ENCODE assay signal across 8 mouse cellular contexts in the genomic region with DNA sequence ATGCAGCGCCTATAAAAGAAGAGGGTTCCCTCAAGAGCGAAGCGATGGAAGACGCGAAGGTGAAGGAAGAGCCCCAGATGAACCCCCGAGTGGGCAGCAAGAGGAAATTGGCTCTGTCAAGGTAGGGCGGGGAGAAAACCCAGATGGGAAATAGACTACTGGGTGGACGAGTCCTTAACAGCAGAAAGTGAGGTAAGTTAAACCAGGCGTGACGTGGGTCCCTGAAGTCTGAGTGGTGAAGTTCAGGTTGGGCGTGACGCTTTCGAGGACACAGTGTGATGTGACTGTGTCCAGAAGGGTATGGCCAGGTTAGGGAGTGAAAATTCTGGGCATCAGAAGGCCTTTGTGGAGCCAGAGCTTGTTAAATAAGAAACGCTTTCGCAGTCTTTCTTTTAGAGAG. TPM values are rescaled to one million over a fixed set of nuclear protein-coding genes. Genes with fewer than 3 reads are reported as not detected.
DNase-seq lines count a peak whose midpoint lies in the region; ATAC-seq and TF ChIP-seq lines count a peak whose summit lies in the region.

No protein-coding gene starts in this region.

- no peaks in the 10 kb centered on the region for H3K27me3 ChIP-seq in lung, embryonic 15.5 days
- no peaks in the 10 kb centered on the region for H3K27me3 ChIP-seq in embryonic facial prominence, embryonic 14.5 days (replicated peaks; ENCODE audit: control insufficient read depth, insufficient read depth, low read length)
- H3K27me3 ChIP-seq in intestine, postnatal 0 days (replicated peaks; ENCODE audit: control insufficient read depth, insufficient read depth, low read length) = no peaks in the 10 kb centered on the region
- no peaks in the 10 kb centered on the region for H3K27me3 ChIP-seq in neural tube, embryonic 15.5 days (replicated peaks)

- 26% methylated on average over 15 of the region's 15 CpGs for WGBS in lung, embryonic 15.5 days
- WGBS in embryonic facial prominence, embryonic 14.5 days = 30% methylated on average over 15 of the region's 15 CpGs
- 27% methylated on average over 15 of the region's 15 CpGs for WGBS in intestine, postnatal 0 days
- 35% methylated on average over 15 of the region's 15 CpGs for WGBS in neural tube, embryonic 15.5 days

- peak overlapping the region; percentile 88 for H3K4me3 ChIP-seq in lung, embryonic 15.5 days
- peak overlapping the region; percentile 73 for H3K4me3 ChIP-seq in embryonic facial prominence, embryonic 14.5 days (ENCODE audit: low read depth, low read length)
- H3K4me3 ChIP-seq in intestine, postnatal 0 days (ENCODE audit: low read depth, low read length) = peak overlapping the region; percentile 78
- H3K4me3 ChIP-seq in neural tube, embryonic 15.5 days (replicated peaks) = peak overlapping the region; percentile 94

- H3K4me1 ChIP-seq in lung, embryonic 15.5 days = peaks cover 9% of the 10 kb centered on the region
- H3K4me1 ChIP-seq in embryonic facial prominence, embryonic 14.5 days (ENCODE audit: control insufficient read depth, insufficient read depth, low read length) = peaks cover 9% of the 10 kb centered on the region; the same call in 1 of the 2 replicates
- H3K4me1 ChIP-seq in intestine, postnatal 0 days (replicated peaks; ENCODE audit: control insufficient read depth, insufficient read depth, low read length) = no peaks in the 10 kb centered on the region
- peaks cover 19% of the 10 kb centered on the region for H3K4me1 ChIP-seq in neural tube, embryonic 15.5 days

- peak overlapping the region; percentile 74 for H3K9ac ChIP-seq in lung, embryonic 15.5 days
- peak overlapping the region; percentile 77 for H3K9ac ChIP-seq in embryonic facial prominence, embryonic 14.5 days (ENCODE audit: low read depth, low read length)
- H3K9ac ChIP-seq in intestine, postnatal 0 days (ENCODE audit: low read depth, low read length) = peak overlapping the region; percentile 53
- peak overlapping the region; percentile 67 for H3K9ac ChIP-seq in neural tube, embryonic 15.5 days (replicated peaks)

- no peak overlapping the region for H3K27ac ChIP-seq in lung, embryonic 15.5 days
- no peak overlapping the region for H3K27ac ChIP-seq in embryonic facial prominence, embryonic 14.5 days (replicated peaks; ENCODE audit: low read depth, low read length)
- no peak overlapping the region for H3K27ac ChIP-seq in intestine, postnatal 0 days (ENCODE audit: low read depth, low read length)
- H3K27ac ChIP-seq in neural tube, embryonic 15.5 days (replicated peaks) = no peak overlapping the region

- no peak for ATAC-seq in lung, embryonic 15.5 days (ENCODE audit: borderline replicate concordance, extremely low read depth, low FRiP score, low TSS enrichment)
- no peak for ATAC-seq in embryonic facial prominence, embryonic 14.5 days (ENCODE audit: low read depth)
- no peak for ATAC-seq in intestine, postnatal 0 days
- peak; percentile 16; the same call in 1 of the 2 replicates for ATAC-seq in neural tube, embryonic 15.5 days (ENCODE audit: low FRiP score)
- ATAC-seq in monocyte, adult 5-6 weeks (replicated peaks; ENCODE audit: insufficient number of reproducible peaks, low FRiP score, low TSS enrichment, poor library complexity, severe bottlenecking) = no peak

- no peaks in the 10 kb centered on the region for H3K9me3 ChIP-seq in lung, embryonic 15.5 days
- no peaks in the 10 kb centered on the region for H3K9me3 ChIP-seq in embryonic facial prominence, embryonic 14.5 days (ENCODE audit: control insufficient read depth, low read length)
- no peaks in the 10 kb centered on the region for H3K9me3 ChIP-seq in intestine, postnatal 0 days (ENCODE audit: control insufficient read depth)
- H3K9me3 ChIP-seq in neural tube, embryonic 15.5 days (replicated peaks) = no peaks in the 10 kb centered on the region

- TF ChIP-seq CTCF in intestine, postnatal 0 days (IDR thresholded peaks at IDR 0.05; ENCODE audit: low read depth) = no peak

- H3K36me3 ChIP-seq in lung, embryonic 15.5 days = peaks cover 25% of the 10 kb centered on the region
- H3K36me3 ChIP-seq in embryonic facial prominence, embryonic 14.5 days (ENCODE audit: control insufficient read depth, insufficient read depth, low read length) = peaks cover 40% of the 10 kb centered on the region
- peaks cover 21% of the 10 kb centered on the region for H3K36me3 ChIP-seq in intestine, postnatal 0 days (ENCODE audit: control insufficient read depth, insufficient read depth)
- H3K36me3 ChIP-seq in neural tube, embryonic 15.5 days = peaks cover 24% of the 10 kb centered on the region

- peak overlapping the region; percentile 73 for H3K4me2 ChIP-seq in lung, embryonic 15.5 days
- peak overlapping the region; percentile 71 for H3K4me2 ChIP-seq in embryonic facial prominence, embryonic 14.5 days (ENCODE audit: low read depth, low read length)
- H3K4me2 ChIP-seq in intestine, postnatal 0 days (replicated peaks; ENCODE audit: low read depth) = peak overlapping the region; percentile 81
- peak overlapping the region; percentile 88 for H3K4me2 ChIP-seq in neural tube, embryonic 15.5 days

- DNase-seq in lung, postnatal 4 days = no peak
- no peak for DNase-seq in embryonic facial prominence, embryonic 14.5 days (ENCODE audit: low spot score)
- no peak for DNase-seq in embryo, embryonic 11 days
- DNase-seq in urinary bladder, adult 2 months (ENCODE audit: low spot score) = no peak

RNA-seq across cellular contexts. Expression of gene Znhit6, which starts 0.9 kb away (rescaled TPM):
- 30.2 and 32.1 TPM in 2 replicates for polyA plus RNA-seq in lung, embryonic 15.5 days (2015; fragmentation: Nextera tagmentation; extraction: Ambion mirVana)
- polyA plus RNA-seq in embryonic facial prominence, embryonic 14.5 days (2014; fragmentation: Nextera tagmentation; extraction: Ambion mirVana) = 27.9 and 32.5 TPM in 2 replicates
- 13.1 and 15.9 TPM in 2 replicates for polyA plus RNA-seq in intestine, postnatal 0 days (2015; fragmentation: Nextera tagmentation; extraction: Ambion mirVana)
- polyA plus RNA-seq in neural tube, embryonic 15.5 days (2015; fragmentation: Nextera tagmentation; extraction: Ambion mirVana) = 36.6 TPM in 2 replicates
- polyA plus RNA-seq in urinary bladder, adult 2 months (2012; rRNA removed) = 15.1 and 16.0 TPM in 2 replicates
- 3.6 to 17.7 TPM (median 11.7 TPM) in 3 replicates for total RNA-seq in monocyte, adult 5-6 weeks (2017)
